Mouse (Mus musculus): ENCODE results near the gene Pacsin1. TPM values are rescaled to one million over a fixed set of nuclear protein-coding genes. Genes with fewer than 3 reads are reported as not detected.

Pacsin1 gene
- polyA plus RNA-seq, 2 experiments, result 0.03 to 0.14 TPM

GRCm38 (mm10) chr17:27702518-27702917 lies 47.2 kb downstream of the Pacsin1 start:
- no peak for ATAC-seq (ENCODE audit: insufficient read depth)
- peak overlapping the region in 1 of 2 experiments; percentile 27; a peak in 1 of 4 replicates for H3K4me3 ChIP-seq (ENCODE audit: insufficient read depth in 1 of 2, low read depth in 2 of 2, low read length in 2 of 2)
- WGBS (ENCODE audit: insufficient replicate concordance), result 2% methylated on average over 33 of the region's 34 CpGs

GRCm38 (mm10) chr17:27703961-27704621 lies 48.8 kb downstream of the Pacsin1 start:
- Histone ChIP-seq H3K36me3 (replicated peaks; ENCODE audit: control insufficient read depth, insufficient read depth, low read depth) (no peaks in the 10 kb centered on the region), H3K27ac (no peak overlapping the region), H3K4me3 (ENCODE audit: insufficient read depth in 1 of 2, low read depth in 2 of 2, low read length in 2 of 2) (no peak overlapping the region), H3K9me3 (ENCODE audit: control insufficient read depth, low read length) (no peaks in the 10 kb centered on the region), H3K4me1 (replicated peaks; ENCODE audit: control insufficient read depth in 2 of 2, insufficient read depth in 2 of 2, low read length in 1 of 2) (0 out of 4 replicates have a peak, but pooled peaks cover 0 to 2% of the 10 kb centered on the region in 2 experiments), H3K9ac (replicated peaks) (no peak overlapping the region), H3K4me2 (ENCODE audit: low read depth) (no peak overlapping the region), H3K27me3 (ENCODE audit: control insufficient read depth, insufficient read depth, low read length) (no peaks in the 10 kb centered on the region; the same call in 1 of the 2 replicates)
- no peak for DNase-seq (ENCODE audit: low read depth in 3 of 3, low spot score in 3 of 3)
- TF ChIP-seq EP300 (IDR thresholded peaks at IDR 0.05; ENCODE audit: low read depth) (no peak), CTCF (IDR thresholded peaks at IDR 0.05; ENCODE audit: low read depth) (no peak)
- WGBS (ENCODE audit: insufficient replicate concordance), result 45% methylated on average over 5 of the region's 5 CpGs
- no peak for ATAC-seq (ENCODE audit: insufficient read depth)

More at GRCm38 (mm10) chr17:27702518-27702917, 47.2 kb downstream of the Pacsin1 start:
- no peaks in the 10 kb centered on the region; the same call in 1 of the 2 replicates for H3K27me3 ChIP-seq (ENCODE audit: control insufficient read depth, insufficient read depth, low read length)
- no peaks in the 10 kb centered on the region for H3K9me3 ChIP-seq (ENCODE audit: control insufficient read depth, low read length)
- TF ChIP-seq CTCF (IDR thresholded peaks at IDR 0.05; ENCODE audit: low read depth) (peak; percentile 85), EP300 (IDR thresholded peaks at IDR 0.05; ENCODE audit: low read depth) (no peak)
- H3K9ac ChIP-seq (replicated peaks), result no peak overlapping the region; the same call in 1 of the 2 replicates
- no peak overlapping the region for H3K27ac ChIP-seq
- H3K4me1 ChIP-seq (replicated peaks; ENCODE audit: control insufficient read depth in 2 of 2, insufficient read depth in 2 of 2, low read length in 1 of 2), result 0 out of 4 replicates have a peak, but pooled peaks cover 0 to 1% of the 10 kb centered on the region in 2 experiments
- H3K4me2 ChIP-seq (ENCODE audit: low read depth), result peak overlapping the region; percentile 53
- H3K36me3 ChIP-seq (replicated peaks; ENCODE audit: control insufficient read depth, insufficient read depth, low read depth), result no peaks in the 10 kb centered on the region
- DNase-seq (ENCODE audit: low read depth in 3 of 3, low spot score in 3 of 3), result no peak

GRCm38 (mm10) chr17:27705661-27706060 lies 50.4 kb downstream of the Pacsin1 start:
- H3K36me3 ChIP-seq (replicated peaks; ENCODE audit: control insufficient read depth, insufficient read depth, low read depth), result no peaks in the 10 kb centered on the region
- TF ChIP-seq EP300 (IDR thresholded peaks at IDR 0.05; ENCODE audit: low read depth) (no peak), CTCF (IDR thresholded peaks at IDR 0.05; ENCODE audit: low read depth) (no peak)
- H3K4me1 ChIP-seq (replicated peaks; ENCODE audit: control insufficient read depth in 2 of 2, insufficient read depth in 2 of 2, low read length in 1 of 2), result 0 out of 4 replicates have a peak, but pooled peaks cover 0 to 2% of the 10 kb centered on the region in 2 experiments
- H3K4me2 ChIP-seq (ENCODE audit: low read depth), result no peak overlapping the region
- no peak overlapping the region for H3K9ac ChIP-seq (replicated peaks)
- H3K27ac ChIP-seq, result no peak overlapping the region
- H3K9me3 ChIP-seq (ENCODE audit: control insufficient read depth, low read length), result no peaks in the 10 kb centered on the region
- DNase-seq (ENCODE audit: low read depth in 3 of 3, low spot score in 3 of 3), result no peak
- no peak overlapping the region for H3K4me3 ChIP-seq (ENCODE audit: insufficient read depth in 1 of 2, low read depth in 2 of 2, low read length in 2 of 2)
- no peak for ATAC-seq (ENCODE audit: insufficient read depth)
- no peaks in the 10 kb centered on the region; the same call in 1 of the 2 replicates for H3K27me3 ChIP-seq (ENCODE audit: control insufficient read depth, insufficient read depth, low read length)
- 38% methylated on average over 10 of the region's 10 CpGs for WGBS (ENCODE audit: insufficient replicate concordance)

- Histone ChIP-seq H3K36me3 (replicated peaks; ENCODE audit: control insufficient read depth, insufficient read depth, low read depth) (no peaks in the 10 kb centered on the region), H3K27ac (no peak overlapping the region), H3K4me2 (ENCODE audit: low read depth) (peak overlapping the region; percentile 9), H3K9ac (replicated peaks) (no peak overlapping the region), H3K4me1 (replicated peaks; ENCODE audit: control insufficient read depth in 2 of 2, insufficient read depth in 2 of 2, low read length in 1 of 2) (0 out of 4 replicates have a peak, but pooled peaks cover 0 to 2% of the 10 kb centered on the region in 2 experiments), H3K27me3 (ENCODE audit: control insufficient read depth, insufficient read depth, low read length) (no peaks in the 10 kb centered on the region; the same call in 1 of the 2 replicates), H3K4me3 (ENCODE audit: insufficient read depth in 1 of 2, low read depth in 2 of 2, low read length in 2 of 2) (no peak overlapping the region), H3K9me3 (ENCODE audit: control insufficient read depth, low read length) (no peaks in the 10 kb centered on the region)
- TF ChIP-seq CTCF (IDR thresholded peaks at IDR 0.05; ENCODE audit: low read depth), result 0 out of 2 replicates have a peak, but pooled peaks have one; percentile 28
- TF ChIP-seq EP300 (IDR thresholded peaks at IDR 0.05; ENCODE audit: low read depth), result no peak
- peak; percentile 29 to 46 (median 33) for DNase-seq (ENCODE audit: low read depth in 3 of 3, low spot score in 3 of 3)
- peak; percentile 81 for ATAC-seq (ENCODE audit: insufficient read depth)
- 2% methylated on average over 25 of the region's 25 CpGs for WGBS (ENCODE audit: insufficient replicate concordance)
Observed at GRCm38 (mm10) chr17:27707954-27708661, 52.8 kb downstream of the Pacsin1 start.

- WGBS (ENCODE audit: insufficient replicate concordance), result 64% methylated on average over 5 of the region's 5 CpGs
- H3K27me3 ChIP-seq (ENCODE audit: control insufficient read depth, insufficient read depth, low read length), result no peaks in the 10 kb centered on the region; the same call in 1 of the 2 replicates
Observed at GRCm38 (mm10) chr17:27709650-27710049, 54.3 kb downstream of the Pacsin1 start.

More at GRCm38 (mm10) chr17:27709650-27710049, 54.3 kb downstream of the Pacsin1 start:
- Histone ChIP-seq H3K36me3 (replicated peaks; ENCODE audit: control insufficient read depth, insufficient read depth, low read depth) (no peaks in the 10 kb centered on the region), H3K4me2 (ENCODE audit: low read depth) (no peak overlapping the region), H3K9me3 (ENCODE audit: control insufficient read depth, low read length) (no peaks in the 10 kb centered on the region), H3K4me3 (ENCODE audit: insufficient read depth in 1 of 2, low read depth in 2 of 2, low read length in 2 of 2) (no peak overlapping the region), H3K9ac (replicated peaks) (no peak overlapping the region), H3K4me1 (replicated peaks; ENCODE audit: control insufficient read depth in 2 of 2, insufficient read depth in 2 of 2, low read length in 1 of 2) (0 out of 4 replicates have a peak, but pooled peaks cover 0 to 2% of the 10 kb centered on the region in 2 experiments), H3K27ac (no peak overlapping the region)
- no peak for DNase-seq (ENCODE audit: low read depth in 3 of 3, low spot score in 3 of 3)
- TF ChIP-seq EP300 (IDR thresholded peaks at IDR 0.05; ENCODE audit: low read depth), result no peak
- TF ChIP-seq CTCF (IDR thresholded peaks at IDR 0.05; ENCODE audit: low read depth), result no peak
- ATAC-seq (ENCODE audit: insufficient read depth), result no peak

All from liver, embryonic 14.5 days (tissue).